Mouse (Mus musculus) layer of hippocampus, adult 2 months (tissue): ENCODE data around the gene Fsd1l. TPM values are rescaled to one million over a fixed set of nuclear protein-coding genes. Genes with fewer than 3 reads are reported as not detected.

ENCODE experiments used
- DNase-seq, 2 experiments: peaks; one replicate each; pipeline ENCODE4 v3.0.0; 2022; ENCODE audit warnings: low spot score in 2 of 2
- H3K27ac ChIP-seq: fragments of 200-600 bp; 2 replicates; pipeline ENCODE4 v1.8.1; 2022
- H3K4me3 ChIP-seq: fragments of 200-600 bp; 2 replicates; pipeline ENCODE4 v1.8.1; 2022; ENCODE audit warnings: mild to moderate bottlenecking
- CTCF ChIP-seq: fragments of 200-600 bp; conservative IDR thresholded peaks from 2 replicates; pipeline ENCODE4 v1.8.1; 2022; ENCODE audit warnings: antibody characterized with exemption, mild to moderate bottlenecking, moderate library complexity
- total RNA-seq, 2 experiments: library from RNA; stranded (reverse); gene quantifications; 2 replicates each; pipeline ENCODE4 v1.2.3; 2021

The Fsd1l gene
- total RNA-seq, 2 experiments from 2014 or later = 29.2 to 32.5 TPM

DNA sequence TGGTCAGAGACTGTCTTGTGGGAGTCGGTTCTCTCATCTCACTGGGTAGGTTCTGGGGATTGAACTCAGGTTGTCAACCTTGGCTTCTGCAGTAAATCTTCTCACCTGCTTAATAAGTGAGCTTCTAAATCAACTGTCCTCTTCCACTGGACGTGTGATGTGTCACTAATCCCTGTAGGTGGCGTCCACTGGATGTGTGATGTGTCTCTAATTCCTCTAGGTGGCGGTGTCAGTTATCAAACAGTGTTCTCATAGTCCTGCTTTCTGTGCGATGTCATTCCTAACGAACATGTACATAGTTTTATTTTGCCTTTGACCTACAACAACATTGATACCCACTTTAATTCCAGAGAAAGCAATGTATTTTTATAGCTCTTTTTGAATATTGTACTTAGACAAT, 30.8 kb upstream of the Fsd1l start:
- no peak for DNase-seq
- peak; percentile 86 for TF ChIP-seq CTCF
- H3K27ac ChIP-seq = no peak overlapping the region
- no peak overlapping the region for H3K4me3 ChIP-seq

DNA sequence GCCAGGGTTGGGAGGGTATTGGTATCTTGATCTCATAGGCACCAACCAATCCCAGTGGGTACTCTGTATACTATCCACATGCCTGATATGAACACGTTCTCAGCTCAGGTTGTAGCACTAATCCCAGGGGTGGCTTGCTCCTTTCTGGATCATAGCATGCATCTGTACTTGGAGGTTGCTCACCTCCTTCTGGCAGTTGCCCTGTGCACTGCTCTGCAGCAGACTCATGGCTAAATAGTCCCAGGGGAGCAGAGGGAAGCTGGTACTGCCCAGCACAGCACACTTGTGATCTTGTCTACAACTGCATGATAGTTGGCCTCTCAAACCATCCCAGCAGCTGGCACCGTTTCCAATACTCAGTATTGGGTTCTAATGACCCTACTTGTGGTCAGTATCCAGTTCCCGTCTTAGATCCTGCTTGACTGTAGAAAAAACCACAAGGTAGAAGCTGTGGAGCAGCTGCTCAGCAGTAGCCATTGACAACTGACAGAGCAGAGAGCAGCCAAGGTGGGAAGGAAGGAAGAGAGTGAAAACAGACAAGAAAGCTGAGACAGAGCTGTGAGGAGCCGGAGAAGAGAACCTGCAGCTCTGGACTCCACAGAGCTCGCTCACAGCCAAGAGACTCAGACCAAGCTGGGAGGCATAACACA, 16.6 kb upstream of the Fsd1l start:
- DNase-seq = no peak
- H3K4me3 ChIP-seq = no peak overlapping the region
- TF ChIP-seq CTCF = no peak
- H3K27ac ChIP-seq = no peak overlapping the region

DNA sequence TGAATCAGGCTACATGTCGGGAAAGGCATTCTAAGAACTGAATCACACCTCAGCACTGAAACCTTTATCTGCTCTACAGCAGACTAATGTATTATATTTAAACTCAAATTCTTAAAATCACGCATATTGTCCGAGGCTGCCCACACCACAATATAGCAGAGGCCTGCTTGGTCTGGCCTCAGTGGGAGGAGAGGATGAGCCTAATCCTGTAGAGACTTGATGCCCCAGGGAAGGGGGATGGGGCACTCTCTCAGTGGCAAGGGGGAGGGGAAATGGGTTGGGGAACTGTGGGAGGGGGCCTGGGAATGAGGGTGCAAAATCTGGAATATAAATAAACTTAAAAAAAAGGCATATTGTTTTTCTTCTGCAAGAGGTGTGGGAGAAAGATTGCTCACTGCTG, 13.3 kb upstream of the Fsd1l start:
- TF ChIP-seq CTCF = no peak
- DNase-seq = no peak
- H3K4me3 ChIP-seq = no peak overlapping the region
- H3K27ac ChIP-seq = no peak overlapping the region

DNA sequence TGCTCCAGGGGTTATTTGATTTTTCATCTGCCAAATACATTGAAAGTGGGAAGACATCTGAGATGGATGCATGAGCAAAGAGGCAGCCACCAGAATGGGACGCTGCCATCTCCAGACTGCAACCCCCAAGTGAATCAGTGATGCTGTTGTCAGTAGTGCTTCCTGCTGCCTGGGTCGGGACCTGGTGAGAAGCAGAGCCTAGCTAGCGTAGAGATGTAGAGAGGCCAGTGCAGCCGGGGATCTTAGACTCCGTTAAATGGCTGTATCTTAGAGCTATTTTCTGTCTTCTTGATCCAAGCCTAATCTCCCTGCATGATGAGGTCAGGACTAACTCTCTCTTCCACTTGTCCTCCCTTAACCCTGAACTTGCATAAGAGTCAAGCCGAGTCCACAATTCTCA, 11.2 kb upstream of the Fsd1l start:
- no peak for DNase-seq

DNA sequence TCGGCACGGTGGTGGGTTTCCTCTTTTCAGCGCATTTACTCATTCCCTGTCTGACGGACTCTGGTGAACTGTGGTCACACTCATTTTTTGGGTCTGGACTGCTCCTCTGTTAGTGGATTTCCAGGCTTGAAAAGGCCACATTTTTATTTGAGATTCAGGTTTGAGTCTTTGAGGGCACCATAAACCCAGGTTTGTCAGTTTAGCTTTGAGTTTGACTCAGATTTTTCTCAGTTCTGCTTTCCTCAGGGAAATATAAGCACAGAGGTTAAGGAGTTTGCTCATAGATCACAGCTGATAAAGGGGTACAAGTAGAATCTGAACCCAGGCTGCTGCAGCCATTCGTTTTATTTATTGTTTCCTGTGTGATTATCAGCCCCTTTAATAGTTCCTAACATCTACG, 10.2 kb upstream of the Fsd1l start:
- DNase-seq = no peak
- Histone ChIP-seq H3K27ac (no peak overlapping the region), H3K4me3 (no peak overlapping the region)
- no peak for TF ChIP-seq CTCF

More for the DNA sequence above, 11.2 kb upstream of the Fsd1l start:
- TF ChIP-seq CTCF = no peak
- no peak overlapping the region for H3K27ac ChIP-seq
- no peak overlapping the region for H3K4me3 ChIP-seq

DNA sequence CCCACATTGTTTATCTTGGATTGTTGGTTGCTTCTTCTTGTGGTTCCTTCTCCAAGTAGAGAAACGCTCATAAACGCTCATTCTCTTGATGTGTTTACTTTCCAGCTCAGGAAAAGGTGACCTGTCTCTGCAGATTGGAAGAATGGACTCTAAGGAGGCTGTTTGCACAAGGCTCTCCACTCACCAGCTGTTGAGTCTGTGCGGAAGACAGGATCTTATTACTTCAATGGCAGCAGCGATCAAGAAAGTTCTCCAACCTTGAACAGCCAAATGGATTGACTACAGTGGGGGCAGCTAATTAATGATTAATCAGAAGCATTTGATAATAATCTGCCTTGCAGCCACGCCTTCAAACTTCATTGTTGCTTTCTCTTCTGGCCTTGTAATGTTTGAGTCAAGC, 9.8 kb upstream of the Fsd1l start:
- no peak for TF ChIP-seq CTCF
- DNase-seq = no peak
- Histone ChIP-seq H3K27ac (no peak overlapping the region), H3K4me3 (no peak overlapping the region)

DNA sequence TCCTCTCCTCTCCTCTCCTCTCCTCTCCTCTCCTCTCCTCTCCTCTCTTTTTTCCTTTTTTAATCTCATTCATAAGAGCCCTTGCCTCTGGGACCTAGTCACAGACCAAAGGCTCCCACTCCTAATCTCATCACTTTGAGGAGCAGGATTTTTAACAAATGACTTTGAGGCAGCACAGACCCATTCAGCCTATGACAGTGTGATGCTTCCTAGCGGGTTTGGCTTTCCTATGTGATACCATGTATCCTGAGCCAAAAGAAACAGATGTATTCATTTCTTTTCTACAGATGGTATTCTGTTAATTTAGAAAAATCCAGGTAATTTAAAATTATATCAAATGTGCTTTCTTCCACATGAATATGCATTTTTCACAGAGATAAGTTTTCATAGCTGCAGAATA, 7.6 kb upstream of the Fsd1l start:
- Histone ChIP-seq H3K4me3 (no peak overlapping the region), H3K27ac (no peak overlapping the region)
- peak in 1 of 2 experiments; percentile 38 for DNase-seq
- no peak for TF ChIP-seq CTCF

DNA sequence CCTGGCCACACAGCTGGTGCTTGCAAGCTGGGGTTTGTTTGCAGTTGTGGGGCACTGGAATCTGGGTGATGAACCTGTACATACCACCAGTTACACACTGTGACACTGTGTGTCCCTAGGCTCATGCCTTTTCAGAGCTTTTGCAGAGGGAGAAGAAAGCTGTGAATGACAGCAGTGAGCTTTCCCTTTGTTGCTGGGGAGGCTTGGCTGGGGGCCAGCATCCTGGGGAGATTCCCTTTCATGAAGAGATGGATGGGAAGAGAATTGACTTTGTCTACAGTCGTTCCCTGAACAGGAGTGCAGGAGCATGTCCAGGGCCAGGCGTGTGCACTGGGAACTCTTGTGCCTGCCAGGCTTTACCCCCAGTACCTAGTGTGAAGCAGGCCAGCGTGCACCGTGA, 6.5 kb upstream of the Fsd1l start:
- TF ChIP-seq CTCF = no peak
- Histone ChIP-seq H3K27ac (no peak overlapping the region), H3K4me3 (no peak overlapping the region)
- DNase-seq = peak; percentile 58 to 60

DNA sequence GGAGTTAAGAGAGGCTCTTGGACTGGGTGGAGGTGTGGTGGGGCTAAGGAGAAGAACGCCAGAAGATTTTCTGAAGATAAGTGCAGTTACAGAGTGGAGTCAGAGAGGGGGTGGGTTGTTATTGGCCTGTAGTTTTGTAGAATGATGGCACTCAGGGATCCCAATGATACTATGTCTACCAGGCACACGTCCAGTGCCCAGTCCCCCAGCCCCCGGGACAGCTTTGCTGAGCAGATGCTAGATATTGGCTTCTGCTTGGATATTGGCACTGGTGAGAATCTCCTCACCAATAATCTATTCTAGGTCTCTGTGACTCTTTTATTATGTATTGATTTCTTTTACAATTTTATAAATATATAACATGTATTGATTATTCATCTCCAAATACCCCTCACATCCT, 6.0 kb upstream of the Fsd1l start:
- no peak overlapping the region for H3K27ac ChIP-seq
- TF ChIP-seq CTCF = no peak

DNA sequence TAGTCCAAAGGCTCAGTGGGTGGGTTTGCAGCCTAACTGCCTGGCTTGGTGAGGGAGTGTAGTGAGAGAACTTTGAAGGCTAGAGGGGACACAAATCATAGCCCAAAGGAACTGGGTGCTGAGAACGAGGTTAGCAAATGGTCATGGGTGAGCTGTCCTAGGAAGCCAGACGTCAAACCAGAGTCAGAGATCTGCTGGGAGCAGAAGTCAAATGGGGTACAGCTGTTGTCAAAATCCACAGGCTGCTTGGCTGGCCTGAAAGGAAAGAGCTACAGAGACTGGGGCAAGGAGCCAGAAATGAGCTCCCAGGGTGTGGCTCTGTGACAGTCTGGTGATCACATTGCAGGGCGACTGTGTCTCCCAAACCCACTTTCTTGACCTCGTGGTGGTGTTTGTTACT, 2.3 kb upstream of the Fsd1l start:
- no peak for TF ChIP-seq CTCF
- Histone ChIP-seq H3K27ac (no peak overlapping the region), H3K4me3 (no peak overlapping the region)
- no peak for DNase-seq

More for the DNA sequence above, 6.0 kb upstream of the Fsd1l start:
- DNase-seq = peak; percentile 45 to 46
- H3K4me3 ChIP-seq = no peak overlapping the region

DNA sequence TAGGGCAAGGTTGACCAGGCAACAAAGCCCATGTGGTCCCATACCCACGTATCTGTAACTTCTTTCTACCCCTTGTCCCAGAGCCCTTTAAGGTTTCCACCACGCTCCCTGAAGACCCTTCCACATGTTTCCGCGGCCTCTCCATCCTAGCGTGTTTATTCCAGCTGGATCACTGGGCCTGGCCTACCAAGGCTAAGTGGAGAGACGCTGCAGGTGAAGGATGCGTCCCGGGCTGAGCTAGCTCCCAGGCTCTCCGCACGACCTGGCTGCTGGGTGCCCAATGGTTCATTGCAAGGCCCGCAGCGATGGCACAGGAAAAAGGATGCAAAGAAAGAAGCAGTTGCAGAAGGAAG, 332 bp upstream of the Fsd1l start:
- TF ChIP-seq CTCF = peak; percentile 13
- H3K4me3 ChIP-seq = peak overlapping the region; percentile 85
- DNase-seq = no peak
- H3K27ac ChIP-seq = peak overlapping the region; percentile 97

DNA sequence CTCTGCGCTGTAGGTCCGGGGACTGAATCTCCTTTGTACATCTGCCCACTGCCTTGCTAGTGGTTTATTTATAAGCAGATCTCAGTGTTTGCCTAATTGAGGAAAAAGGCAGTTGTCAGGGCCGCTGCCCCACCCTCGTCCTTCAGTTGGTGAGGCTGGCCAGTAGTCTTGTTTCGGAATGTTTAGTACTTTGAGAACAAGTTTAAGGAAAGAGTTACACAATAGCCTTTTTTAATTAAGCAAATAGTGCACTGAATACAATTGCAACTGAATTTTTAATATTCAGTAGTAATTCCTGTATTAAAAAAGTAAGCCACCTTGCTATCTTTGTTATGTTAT, 709 bp downstream of the Fsd1l start:
- no peak for DNase-seq
- H3K4me3 ChIP-seq = peak overlapping the region; percentile 85
- H3K27ac ChIP-seq = peak overlapping the region; percentile 97
- TF ChIP-seq CTCF = no peak

DNA sequence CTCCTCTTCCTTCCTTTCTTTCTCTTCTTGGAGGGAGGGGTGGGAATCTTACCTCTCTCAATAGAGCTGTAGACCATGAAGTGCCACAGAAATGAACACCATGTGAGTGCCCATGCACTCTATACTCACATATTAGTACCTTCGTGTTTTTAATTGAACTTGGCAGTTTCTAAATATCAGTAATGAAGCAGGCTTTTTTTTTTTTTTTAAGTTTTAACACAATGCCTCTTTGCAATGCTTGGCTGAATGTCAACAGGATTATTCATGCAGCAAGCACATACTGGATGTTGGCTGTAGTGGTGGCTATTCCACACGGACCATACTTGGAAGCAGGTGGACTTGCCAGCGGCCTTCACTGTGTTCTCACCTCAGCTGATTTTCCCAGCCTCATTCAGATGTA, 4.1 kb downstream of the Fsd1l start:
- no peak for DNase-seq
- TF ChIP-seq CTCF = no peak
- no peak overlapping the region for H3K4me3 ChIP-seq
- no peak overlapping the region for H3K27ac ChIP-seq

DNA sequence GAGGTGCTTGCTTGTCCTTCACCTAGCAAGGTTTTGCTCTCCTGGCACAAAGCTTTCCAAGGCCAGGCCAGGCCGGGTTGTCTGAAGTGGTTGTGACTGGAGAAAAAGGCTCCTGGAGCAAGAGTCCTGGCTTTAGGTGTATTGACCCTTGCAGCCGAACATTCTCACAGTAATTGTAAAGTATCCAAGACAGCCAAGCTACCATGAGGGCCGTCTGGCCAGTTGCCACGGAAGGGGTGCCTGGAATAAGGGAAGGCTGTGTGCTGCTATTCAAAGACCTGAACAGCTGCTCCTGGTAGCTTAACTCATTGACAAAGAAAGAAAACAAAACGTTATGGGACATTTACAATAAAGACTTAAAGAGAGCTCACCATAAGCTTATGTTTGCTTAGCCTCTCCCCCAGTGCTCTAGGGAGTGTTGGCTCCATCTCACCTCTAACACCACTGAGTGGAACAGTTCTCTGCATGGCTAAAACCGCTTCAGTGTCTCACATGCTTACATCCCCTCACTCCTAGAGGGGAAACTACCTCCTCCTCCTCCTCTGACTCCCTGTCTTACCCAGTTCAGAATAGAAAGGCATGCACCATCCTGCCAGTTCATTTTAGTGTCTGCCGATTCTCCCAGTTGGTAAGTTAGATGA, 6.1 kb downstream of the Fsd1l start:
- no peak overlapping the region for H3K27ac ChIP-seq
- DNase-seq = no peak
- TF ChIP-seq CTCF = no peak
- no peak overlapping the region for H3K4me3 ChIP-seq
